Mouse (Mus musculus): ENCODE measurements around the gene Slc25a3. TPM values are rescaled to one million over a fixed set of nuclear protein-coding genes. Genes with fewer than 3 reads are reported as not detected.

Slc25a3 gene
- polyA plus RNA-seq, 1 experiment from 2014 or later: 526 TPM

GRCm38 (mm10) chr10:91166890-91167289 lies 43.0 kb upstream of the Slc25a3 start:
- Histone ChIP-seq H3K4me1 (ENCODE audit: control insufficient read depth, insufficient read depth, low read length) (peaks cover 27% of the 10 kb centered on the region), H3K27ac (replicated peaks; ENCODE audit: low read depth, low read length) (peak overlapping the region; percentile 34; the same call in 1 of the 2 replicates), H3K4me2 (ENCODE audit: low read depth, low read length) (peak overlapping the region; percentile 54), H3K36me3 (ENCODE audit: control insufficient read depth, insufficient read depth, low read length) (peaks cover 41% of the 10 kb centered on the region), H3K9ac (ENCODE audit: low read depth, low read length) (no peak overlapping the region), H3K27me3 (replicated peaks; ENCODE audit: control insufficient read depth, insufficient read depth, low read length) (no peaks in the 10 kb centered on the region), H3K9me3 (ENCODE audit: control insufficient read depth, low read length) (no peaks in the 10 kb centered on the region), H3K4me3 (ENCODE audit: low read depth, low read length) (peak overlapping the region; percentile 16; the same call in 1 of the 2 replicates)
- peak; percentile 65 for DNase-seq (ENCODE audit: low spot score)
- no peak for ATAC-seq (ENCODE audit: low read depth)
- 59% methylated on average over 5 of the region's 5 CpGs for WGBS

DNA sequence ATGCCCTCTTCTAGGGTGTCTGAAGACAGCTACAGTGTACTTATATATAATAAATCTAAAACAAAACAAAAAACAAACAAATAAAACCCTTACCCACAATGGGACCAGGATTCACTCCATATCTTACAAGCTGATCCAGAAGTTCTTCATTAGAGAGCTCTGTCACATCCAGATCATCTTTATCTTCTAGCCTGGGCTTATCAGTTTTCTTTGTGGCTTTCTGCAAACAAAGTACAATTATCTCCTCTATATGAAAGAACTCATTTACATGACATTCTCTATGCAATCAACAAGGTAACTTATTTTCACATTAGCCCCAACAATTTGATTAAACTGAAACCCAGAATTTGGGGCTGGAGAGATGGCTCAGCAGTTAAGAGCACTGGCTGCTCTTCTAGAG lies 42.0 kb upstream of the Slc25a3 start:
- no peaks in the 10 kb centered on the region for H3K9me3 ChIP-seq (ENCODE audit: control insufficient read depth, low read length)

DNA sequence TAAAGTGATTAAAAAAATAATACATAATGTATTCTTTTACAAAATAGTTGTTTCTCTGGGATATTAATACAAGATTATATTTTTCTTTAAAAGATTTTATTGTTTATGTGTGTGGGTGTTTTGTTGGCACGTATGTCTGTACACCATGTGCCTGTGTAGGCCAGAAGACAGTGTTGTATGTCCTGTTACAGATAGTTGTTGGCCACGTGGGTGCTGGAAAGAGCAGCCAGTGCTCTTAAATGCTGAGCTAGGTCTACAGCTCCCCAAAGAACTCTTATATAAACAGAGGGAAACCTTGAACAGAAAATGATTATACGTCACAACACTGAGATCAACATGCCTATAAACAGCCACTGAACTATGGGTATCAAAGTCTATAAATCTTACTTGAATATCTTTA lies 40.6 kb upstream of the Slc25a3 start:
- Histone ChIP-seq H3K4me2 (ENCODE audit: low read depth, low read length) (no peak overlapping the region), H3K4me3 (ENCODE audit: low read depth, low read length) (no peak overlapping the region), H3K36me3 (ENCODE audit: control insufficient read depth, insufficient read depth, low read length) (peaks cover 65% of the 10 kb centered on the region), H3K9me3 (ENCODE audit: control insufficient read depth, low read length) (no peaks in the 10 kb centered on the region), H3K27ac (replicated peaks; ENCODE audit: low read depth, low read length) (no peak overlapping the region), H3K27me3 (replicated peaks; ENCODE audit: control insufficient read depth, insufficient read depth, low read length) (no peaks in the 10 kb centered on the region), H3K9ac (ENCODE audit: low read depth, low read length) (no peak overlapping the region), H3K4me1 (ENCODE audit: control insufficient read depth, insufficient read depth, low read length) (peaks cover 27% of the 10 kb centered on the region)
- DNase-seq (ENCODE audit: low spot score) (no peak), ATAC-seq (ENCODE audit: low read depth) (no peak)
- WGBS: 78% methylated on average over 3 of the region's 3 CpGs

More for the DNA sequence above, 42.0 kb upstream of the Slc25a3 start:
- H3K4me1 ChIP-seq (ENCODE audit: control insufficient read depth, insufficient read depth, low read length): peaks cover 27% of the 10 kb centered on the region
- DNase-seq (ENCODE audit: low spot score): no peak
- no peak for ATAC-seq (ENCODE audit: low read depth)
- H3K27me3 ChIP-seq (replicated peaks; ENCODE audit: control insufficient read depth, insufficient read depth, low read length): no peaks in the 10 kb centered on the region
- H3K9ac ChIP-seq (ENCODE audit: low read depth, low read length): no peak overlapping the region
- no peak overlapping the region for H3K4me3 ChIP-seq (ENCODE audit: low read depth, low read length)
- no peak overlapping the region for H3K27ac ChIP-seq (replicated peaks; ENCODE audit: low read depth, low read length)
- H3K36me3 ChIP-seq (ENCODE audit: control insufficient read depth, insufficient read depth, low read length): peaks cover 51% of the 10 kb centered on the region
- H3K4me2 ChIP-seq (ENCODE audit: low read depth, low read length): no peak overlapping the region

DNA sequence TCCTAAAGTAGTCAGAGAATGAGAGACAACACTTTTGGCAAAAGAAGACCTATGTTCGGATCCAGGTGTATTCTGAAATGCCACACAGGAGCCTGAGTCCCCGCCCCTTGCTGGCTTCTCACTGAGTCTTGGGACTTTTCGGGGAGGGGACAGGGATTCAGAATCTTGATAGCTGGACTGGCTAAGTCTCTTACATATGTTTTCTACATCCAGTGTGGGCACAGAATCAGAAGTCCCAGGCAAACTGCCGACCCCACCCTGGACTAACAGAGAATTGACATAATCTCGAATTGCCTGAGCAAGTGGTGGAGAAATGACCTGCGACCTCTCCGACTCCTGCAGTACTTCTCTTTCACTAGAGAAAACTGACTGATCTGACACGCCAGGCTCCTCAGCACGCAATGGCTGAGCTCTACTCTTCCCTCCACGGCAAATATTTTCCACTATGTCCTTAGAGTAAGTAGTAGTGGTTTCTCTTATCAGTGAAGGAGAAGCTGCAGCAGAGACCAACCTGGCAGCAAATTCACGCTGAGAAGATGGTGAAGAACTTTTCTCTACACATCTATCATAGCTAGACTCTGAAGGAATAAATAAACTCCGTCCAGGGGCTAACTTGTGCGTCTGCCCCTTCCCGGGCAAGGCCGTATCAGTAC lies 38.8 kb upstream of the Slc25a3 start:
- Histone ChIP-seq H3K4me1 (ENCODE audit: control insufficient read depth, insufficient read depth, low read length) (peaks cover 10% of the 10 kb centered on the region; the same call in 1 of the 2 replicates), H3K27ac (replicated peaks; ENCODE audit: low read depth, low read length) (no peak overlapping the region), H3K4me2 (ENCODE audit: low read depth, low read length) (no peak overlapping the region), H3K9me3 (ENCODE audit: control insufficient read depth, low read length) (no peaks in the 10 kb centered on the region), H3K36me3 (ENCODE audit: control insufficient read depth, insufficient read depth, low read length) (peaks cover 79% of the 10 kb centered on the region), H3K4me3 (ENCODE audit: low read depth, low read length) (no peak overlapping the region), H3K27me3 (replicated peaks; ENCODE audit: control insufficient read depth, insufficient read depth, low read length) (no peaks in the 10 kb centered on the region), H3K9ac (ENCODE audit: low read depth, low read length) (no peak overlapping the region)
- DNase-seq (ENCODE audit: low spot score) (no peak), ATAC-seq (ENCODE audit: low read depth) (no peak)
- WGBS: 85% methylated on average over 15 of the region's 15 CpGs

- Histone ChIP-seq H3K36me3 (ENCODE audit: control insufficient read depth, insufficient read depth, low read length) (peaks cover 85% of the 10 kb centered on the region), H3K4me2 (ENCODE audit: low read depth, low read length) (no peak overlapping the region), H3K4me1 (ENCODE audit: control insufficient read depth, insufficient read depth, low read length) (0 out of 2 replicates have a peak, but pooled peaks cover 5% of the 10 kb centered on the region), H3K27me3 (replicated peaks; ENCODE audit: control insufficient read depth, insufficient read depth, low read length) (no peaks in the 10 kb centered on the region), H3K9ac (ENCODE audit: low read depth, low read length) (no peak overlapping the region), H3K9me3 (ENCODE audit: control insufficient read depth, low read length) (no peaks in the 10 kb centered on the region), H3K4me3 (ENCODE audit: low read depth, low read length) (no peak overlapping the region), H3K27ac (replicated peaks; ENCODE audit: low read depth, low read length) (no peak overlapping the region)
- 90% methylated on average over 11 of the region's 11 CpGs for WGBS
- DNase-seq (ENCODE audit: low spot score) (no peak), ATAC-seq (ENCODE audit: low read depth) (no peak)
Observed at GRCm38 (mm10) chr10:91162077-91162476, 38.2 kb upstream of the Slc25a3 start.

DNA sequence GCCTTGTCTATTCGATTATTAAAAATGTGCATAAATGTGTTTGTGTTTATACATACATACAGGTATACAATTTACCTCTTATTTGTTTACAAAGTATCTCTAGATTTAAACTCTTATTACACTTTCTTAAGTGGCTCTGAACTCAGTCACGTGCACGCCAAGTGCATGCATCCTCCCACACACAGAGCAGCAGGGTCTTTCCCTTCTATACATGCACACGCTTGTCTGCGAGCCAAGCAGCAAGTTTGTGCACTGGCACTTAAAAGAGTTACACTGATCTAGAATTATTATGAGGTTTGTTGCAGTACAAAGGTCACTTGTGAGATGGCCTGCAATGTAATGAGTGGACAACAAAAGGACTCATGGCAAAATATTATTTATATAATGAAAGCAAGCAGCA lies 37.1 kb upstream of the Slc25a3 start:
- DNase-seq (ENCODE audit: low spot score) (no peak), ATAC-seq (ENCODE audit: low read depth) (no peak)
- WGBS: 92% methylated on average over 5 of the region's 5 CpGs
- Histone ChIP-seq H3K27me3 (replicated peaks; ENCODE audit: control insufficient read depth, insufficient read depth, low read length) (no peaks in the 10 kb centered on the region), H3K9ac (ENCODE audit: low read depth, low read length) (no peak overlapping the region), H3K4me3 (ENCODE audit: low read depth, low read length) (no peak overlapping the region), H3K36me3 (ENCODE audit: control insufficient read depth, insufficient read depth, low read length) (peaks cover 95% of the 10 kb centered on the region), H3K4me1 (ENCODE audit: control insufficient read depth, insufficient read depth, low read length) (no peaks in the 10 kb centered on the region), H3K9me3 (ENCODE audit: control insufficient read depth, low read length) (no peaks in the 10 kb centered on the region), H3K27ac (replicated peaks; ENCODE audit: low read depth, low read length) (no peak overlapping the region), H3K4me2 (ENCODE audit: low read depth, low read length) (no peak overlapping the region)

DNA sequence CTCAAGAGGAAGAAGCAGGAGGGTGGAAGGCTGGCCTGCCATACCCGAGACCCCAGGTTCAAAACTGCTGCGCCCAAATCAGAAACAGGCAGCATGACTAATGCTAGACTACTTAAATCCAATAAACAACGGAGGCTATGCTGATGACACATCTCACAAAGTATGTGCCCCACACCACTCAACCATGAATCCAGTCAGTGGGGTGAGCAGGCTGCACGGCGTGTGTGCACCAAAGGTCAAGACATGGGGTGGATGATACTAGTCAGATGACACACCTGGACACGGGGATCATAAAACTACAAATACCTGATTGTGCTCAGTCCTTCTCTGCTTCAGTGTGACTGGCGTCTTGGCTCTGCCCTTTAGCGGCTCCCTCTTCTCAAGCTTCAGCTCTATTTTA lies 34.6 kb upstream of the Slc25a3 start:
- no peak for ATAC-seq (ENCODE audit: low read depth)
- Histone ChIP-seq H3K9ac (ENCODE audit: low read depth, low read length) (no peak overlapping the region), H3K9me3 (ENCODE audit: control insufficient read depth, low read length) (no peaks in the 10 kb centered on the region), H3K27me3 (replicated peaks; ENCODE audit: control insufficient read depth, insufficient read depth, low read length) (no peaks in the 10 kb centered on the region), H3K36me3 (ENCODE audit: control insufficient read depth, insufficient read depth, low read length) (peaks cover 99% of the 10 kb centered on the region), H3K4me1 (ENCODE audit: control insufficient read depth, insufficient read depth, low read length) (no peaks in the 10 kb centered on the region), H3K27ac (replicated peaks; ENCODE audit: low read depth, low read length) (no peak overlapping the region), H3K4me2 (ENCODE audit: low read depth, low read length) (no peak overlapping the region), H3K4me3 (ENCODE audit: low read depth, low read length) (no peak overlapping the region)
- DNase-seq (ENCODE audit: low spot score): no peak
- 73% methylated on average over 8 of the region's 8 CpGs for WGBS

- no peaks in the 10 kb centered on the region for H3K9me3 ChIP-seq (ENCODE audit: control insufficient read depth, low read length)
- DNase-seq (ENCODE audit: low spot score): no peak
- no peaks in the 10 kb centered on the region for H3K4me1 ChIP-seq (ENCODE audit: control insufficient read depth, insufficient read depth, low read length)
- H3K4me2 ChIP-seq (ENCODE audit: low read depth, low read length): no peak overlapping the region
- 81% methylated on average over 6 of the region's 6 CpGs for WGBS
- H3K36me3 ChIP-seq (ENCODE audit: control insufficient read depth, insufficient read depth, low read length): peaks cover 97% of the 10 kb centered on the region
- H3K9ac ChIP-seq (ENCODE audit: low read depth, low read length): no peak overlapping the region
- no peak overlapping the region for H3K27ac ChIP-seq (replicated peaks; ENCODE audit: low read depth, low read length)
- ATAC-seq (ENCODE audit: low read depth): no peak
- H3K27me3 ChIP-seq (replicated peaks; ENCODE audit: control insufficient read depth, insufficient read depth, low read length): no peaks in the 10 kb centered on the region
- no peak overlapping the region for H3K4me3 ChIP-seq (ENCODE audit: low read depth, low read length)
Observed at GRCm38 (mm10) chr10:91156338-91156737, 32.5 kb upstream of the Slc25a3 start.

GRCm38 (mm10) chr10:91153894-91154503 lies 30.1 kb upstream of the Slc25a3 start:
- WGBS: 86% methylated on average over 10 of the region's 10 CpGs
- Histone ChIP-seq H3K9me3 (ENCODE audit: control insufficient read depth, low read length) (no peaks in the 10 kb centered on the region), H3K27ac (replicated peaks; ENCODE audit: low read depth, low read length) (no peak overlapping the region), H3K4me2 (ENCODE audit: low read depth, low read length) (no peak overlapping the region), H3K27me3 (replicated peaks; ENCODE audit: control insufficient read depth, insufficient read depth, low read length) (no peaks in the 10 kb centered on the region), H3K9ac (ENCODE audit: low read depth, low read length) (no peak overlapping the region), H3K4me1 (ENCODE audit: control insufficient read depth, insufficient read depth, low read length) (no peaks in the 10 kb centered on the region), H3K4me3 (ENCODE audit: low read depth, low read length) (no peak overlapping the region), H3K36me3 (ENCODE audit: control insufficient read depth, insufficient read depth, low read length) (peaks cover 97% of the 10 kb centered on the region)
- DNase-seq (ENCODE audit: low spot score) (no peak), ATAC-seq (ENCODE audit: low read depth) (no peak)

Data from embryonic facial prominence, embryonic 14.5 days (tissue).